Mouse (Mus musculus): ENCODE results near the gene Polr2e.

DNA sequence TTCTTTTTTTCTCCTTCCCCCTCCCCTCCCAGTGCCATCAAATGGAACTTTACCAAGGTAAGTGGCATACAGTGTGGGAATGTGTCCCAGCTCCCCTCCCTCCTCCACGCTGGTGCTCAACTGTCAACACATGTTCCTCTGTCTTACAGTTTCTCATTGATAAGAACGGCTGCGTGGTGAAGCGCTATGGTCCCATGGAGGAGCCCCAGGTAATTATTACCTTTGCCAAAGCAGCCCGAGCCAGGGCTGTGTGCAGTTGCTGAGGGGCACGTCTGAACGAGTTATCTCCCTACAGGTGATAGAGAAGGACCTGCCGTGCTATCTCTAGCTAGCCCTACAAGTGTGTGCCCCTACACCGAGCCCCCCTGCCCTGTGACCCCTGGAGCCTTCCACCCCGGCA lies 16.3 kb upstream of the Polr2e start:
- TF ChIP-seq ZC3H11A (IDR thresholded peaks at IDR 0.05; ENCODE audit: borderline replicate concordance, low read depth, low read length): no peak
- no peak for TF ChIP-seq CHD2 (IDR thresholded peaks at IDR 0.05; ENCODE audit: low read depth, low read length)
- TF ChIP-seq HCFC1 (IDR thresholded peaks at IDR 0.05; ENCODE audit: borderline replicate concordance, insufficient read depth, low read length): no peak
